Mouse (Mus musculus) thymus, postnatal 10 days (tissue): ENCODE data around the gene Cga.
A peak's percentile ranks its signal among the peaks of the same experiment; 100 is the strongest.
"Not testable (repeated sequence)": the region's sequence is repeated elsewhere in the genome, so short reads cannot be mapped to it uniquely, and the experiment has no call there.

Experiments used
- DNase-seq, 2 experiments: peaks; one replicate each; pipeline ENCODE4 v3.0.0; 2021; ENCODE audit warnings: low spot score in 2 of 2

Cga gene

GRCm38 (mm10) chr4:34889101-34889811 lies 4.3 kb upstream of the Cga start:
- DNase-seq, result peak; percentile 14 to 24

- DNase-seq, result peak; percentile 27 to 37
Measured at GRCm38 (mm10) chr4:34889812-34890185, 3.8 kb upstream of the Cga start.

GRCm38 (mm10) chr4:34898497-34898896 lies 4.9 kb downstream of the Cga start:
- DNase-seq, result no peak

GRCm38 (mm10) chr4:34899322-34899721 lies 5.7 kb downstream of the Cga start:
- DNase-seq, result no peak

GRCm38 (mm10) chr4:34900155-34900554 lies 6.6 kb downstream of the Cga start:
- DNase-seq, result no peak

GRCm38 (mm10) chr4:34901166-34901565 lies 7.6 kb downstream of the Cga start:
- no peak for DNase-seq

- not testable (repeated sequence) for DNase-seq
Measured at GRCm38 (mm10) chr4:34901582-34901981, 8.0 kb downstream of the Cga start.

GRCm38 (mm10) chr4:34905396-34905795 lies 11.8 kb downstream of the Cga start:
- peak in 1 of 2 experiments; percentile 60 for DNase-seq

GRCm38 (mm10) chr4:34906151-34906550 lies 12.6 kb downstream of the Cga start:
- DNase-seq, result no peak

GRCm38 (mm10) chr4:34907026-34907425 lies 13.4 kb downstream of the Cga start:
- no peak for DNase-seq

- DNase-seq, result no peak
Measured at GRCm38 (mm10) chr4:34908127-34908526, 14.5 kb downstream of the Cga start.

- no peak for DNase-seq
Measured at GRCm38 (mm10) chr4:34911401-34911800, 17.8 kb downstream of the Cga start.

GRCm38 (mm10) chr4:34912171-34912570 lies 18.6 kb downstream of the Cga start:
- no peak for DNase-seq

- no peak for DNase-seq
Measured at GRCm38 (mm10) chr4:34917400-34917799, 23.8 kb downstream of the Cga start.

GRCm38 (mm10) chr4:34922177-34922870 lies 28.7 kb downstream of the Cga start:
- DNase-seq, result peak in 1 of 2 experiments; percentile 44

- DNase-seq, result not testable (repeated sequence)
Measured at GRCm38 (mm10) chr4:34928386-34928785, 34.8 kb downstream of the Cga start.

- no peak for DNase-seq
Measured at GRCm38 (mm10) chr4:34941046-34941445, 47.5 kb downstream of the Cga start.

GRCm38 (mm10) chr4:34947181-34947580 lies 53.6 kb downstream of the Cga start:
- DNase-seq, result no peak

GRCm38 (mm10) chr4:34953716-34954115 lies 60.1 kb downstream of the Cga start:
- no peak for DNase-seq
